Mouse (Mus musculus) cortical plate, adult 2 months (tissue): ENCODE measurements around the gene Atp6v0a4. TPM values are rescaled to one million over a fixed set of nuclear protein-coding genes. Genes with fewer than 3 reads are reported as not detected.

Experiments
- H3K27ac ChIP-seq: fragments of 200-500 bp; 2 replicates; pipeline ENCODE4 v1.5.1; 2012; ENCODE audit warnings: low read length, control low read depth, inconsistent platforms; ENCODE audit not compliant: insufficient read depth
- H3K4me1 ChIP-seq: fragments of 200-500 bp; 2 replicates; pipeline ENCODE4 v1.6.1; 2011; ENCODE audit warnings: low read length; ENCODE audit not compliant: control insufficient read depth, insufficient read depth
- H3K4me3 ChIP-seq: fragments of 200-500 bp; 2 replicates; pipeline ENCODE4 v1.5.1; 2011; ENCODE audit warnings: mild to moderate bottlenecking, low read length, control low read depth; ENCODE audit not compliant: insufficient read depth
- CTCF ChIP-seq: fragments of 200-500 bp; IDR thresholded peaks from 2 replicates; pipeline ENCODE4 v1.5.1; 2011; ENCODE audit warnings: mild to moderate bottlenecking, control low read depth, low read length; ENCODE audit not compliant: insufficient read depth; ENCODE audit errors: extremely low read depth
- POLR2A ChIP-seq: fragments of 200-500 bp; IDR thresholded peaks from 2 replicates; pipeline ENCODE4 v1.6.1; 2011; ENCODE audit warnings: mild to moderate bottlenecking, low read length, control low read depth; ENCODE audit not compliant: insufficient read depth; ENCODE audit errors: extremely low read depth
- polyA plus RNA-seq: library from polyadenylated mRNA; depleted of rRNA; stranded (reverse); fragments of >200 nt; gene quantifications from 2 replicates; pipeline ENCODE4 v1.2.3, GENCODE M21; 2012; rRNA removed

Atp6v0a4 gene
- polyA plus RNA-seq, 1 experiment, result 0.15 TPM

DNA sequence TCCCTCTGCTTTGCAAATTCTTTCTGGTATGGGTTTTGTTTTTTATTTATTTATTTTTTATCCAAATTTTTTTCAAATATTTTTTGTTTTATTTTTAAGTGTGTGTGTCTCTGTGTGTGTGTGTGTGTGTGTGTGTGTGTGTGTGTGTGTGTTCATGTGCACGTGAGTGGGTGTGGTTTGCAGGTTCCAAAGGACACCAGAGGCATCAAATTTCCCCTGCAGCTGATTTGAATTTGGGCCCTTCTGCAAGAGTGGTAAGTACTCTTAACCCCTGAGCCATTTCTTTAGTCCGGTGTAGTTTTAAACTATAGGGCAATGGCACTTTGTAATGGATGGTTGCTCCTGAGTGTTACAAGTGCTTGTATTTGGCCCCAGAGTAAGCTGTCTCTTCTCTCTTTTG, 96.2 kb downstream of the Atp6v0a4 start:
- Histone ChIP-seq H3K4me1 (no peaks in the 10 kb centered on the region; the same call in 1 of the 2 replicates), H3K27ac (no peak overlapping the region), H3K4me3 (no peak overlapping the region)
- no peak for TF ChIP-seq CTCF
- TF ChIP-seq POLR2A, result no peak

DNA sequence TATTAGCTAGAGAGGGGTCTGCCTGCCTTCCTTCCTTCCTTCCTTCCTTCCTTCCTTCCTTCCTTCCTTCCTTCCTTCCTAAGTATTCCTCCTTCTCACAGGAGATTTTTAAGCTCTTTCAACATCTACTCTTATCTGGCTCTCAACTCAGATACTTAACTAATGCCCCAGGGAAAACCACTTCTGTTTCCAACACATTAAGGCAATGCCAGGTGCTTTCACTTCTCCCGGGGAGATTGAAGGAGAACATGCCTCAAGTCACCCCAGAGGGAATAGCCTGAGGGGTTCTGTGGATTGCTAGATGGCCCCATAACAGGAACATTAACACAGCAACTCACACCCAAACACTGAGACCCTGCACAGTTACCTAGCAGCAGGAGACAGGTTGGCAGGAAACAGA, 96.6 kb downstream of the Atp6v0a4 start:
- no peak for TF ChIP-seq CTCF
- no peak for TF ChIP-seq POLR2A
- Histone ChIP-seq H3K4me1 (no peaks in the 10 kb centered on the region; the same call in 1 of the 2 replicates), H3K4me3 (no peak overlapping the region), H3K27ac (no peak overlapping the region)

DNA sequence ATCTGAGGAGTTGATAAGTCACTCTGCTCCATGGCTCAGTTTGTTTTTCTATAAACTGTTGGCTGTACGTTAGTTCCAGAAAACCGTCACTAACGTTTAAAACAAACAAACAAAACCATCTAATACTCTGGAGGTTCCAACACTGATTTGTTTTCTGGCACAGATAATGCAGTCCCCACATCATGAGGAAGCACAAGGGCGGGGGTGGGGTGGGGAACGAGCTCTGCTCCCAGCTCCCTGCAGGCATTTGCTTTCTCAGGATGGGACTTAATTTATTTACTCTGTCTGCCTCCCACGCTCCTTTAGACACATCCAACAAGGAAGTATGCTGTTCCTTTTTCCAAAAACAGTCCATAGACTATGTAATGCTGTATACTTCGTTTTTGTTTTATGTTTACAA, 101.1 kb downstream of the Atp6v0a4 start:
- TF ChIP-seq CTCF, result no peak
- no peak for TF ChIP-seq POLR2A
- no peak overlapping the region for H3K27ac ChIP-seq
- H3K4me3 ChIP-seq, result no peak overlapping the region
- H3K4me1 ChIP-seq, result no peaks in the 10 kb centered on the region

DNA sequence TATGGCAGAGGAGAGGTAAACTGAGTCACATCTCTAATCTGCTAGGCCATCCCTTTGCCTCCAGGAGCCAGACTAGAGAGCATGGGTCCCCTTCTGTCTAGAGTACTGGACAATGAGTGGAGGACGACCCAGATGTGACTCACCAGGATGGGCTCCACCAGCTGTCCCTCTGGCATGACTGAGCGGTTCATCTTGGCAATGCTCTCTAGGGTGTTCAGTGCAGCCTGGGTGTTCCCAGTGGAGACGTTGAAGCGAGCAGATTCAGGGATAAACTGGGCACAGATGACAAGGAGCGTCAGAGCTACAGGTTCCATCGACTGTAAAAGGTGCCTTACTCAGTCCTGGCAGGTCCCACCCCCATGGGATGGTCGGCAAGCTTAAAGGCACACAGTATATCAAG, 103.0 kb downstream of the Atp6v0a4 start:
- H3K4me3 ChIP-seq, result no peak overlapping the region
- H3K27ac ChIP-seq, result no peak overlapping the region
- H3K4me1 ChIP-seq, result no peaks in the 10 kb centered on the region
- TF ChIP-seq POLR2A, result no peak
- no peak for TF ChIP-seq CTCF

DNA sequence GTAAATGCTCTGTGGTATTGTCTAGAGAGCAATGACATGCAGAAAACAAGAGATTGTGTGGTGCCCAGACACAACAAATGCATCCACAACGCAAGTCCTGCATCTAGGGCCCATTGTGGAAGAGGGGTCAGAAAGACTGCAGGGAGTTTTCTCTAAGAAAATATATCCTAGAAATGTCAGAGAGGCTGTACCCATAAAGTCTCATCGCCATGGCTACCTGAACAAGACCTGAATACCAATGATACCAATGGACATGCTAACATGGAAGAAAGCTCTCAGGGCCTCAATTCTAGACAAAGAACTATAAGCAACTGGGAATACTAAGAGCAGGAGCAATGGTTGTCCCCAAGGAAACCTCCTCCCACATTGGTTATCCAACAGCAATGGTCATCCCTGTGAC, 111.6 kb downstream of the Atp6v0a4 start:
- TF ChIP-seq POLR2A (no peak), CTCF (no peak)
- H3K27ac ChIP-seq, result no peak overlapping the region
- no peak overlapping the region for H3K4me3 ChIP-seq
- H3K4me1 ChIP-seq, result no peaks in the 10 kb centered on the region

DNA sequence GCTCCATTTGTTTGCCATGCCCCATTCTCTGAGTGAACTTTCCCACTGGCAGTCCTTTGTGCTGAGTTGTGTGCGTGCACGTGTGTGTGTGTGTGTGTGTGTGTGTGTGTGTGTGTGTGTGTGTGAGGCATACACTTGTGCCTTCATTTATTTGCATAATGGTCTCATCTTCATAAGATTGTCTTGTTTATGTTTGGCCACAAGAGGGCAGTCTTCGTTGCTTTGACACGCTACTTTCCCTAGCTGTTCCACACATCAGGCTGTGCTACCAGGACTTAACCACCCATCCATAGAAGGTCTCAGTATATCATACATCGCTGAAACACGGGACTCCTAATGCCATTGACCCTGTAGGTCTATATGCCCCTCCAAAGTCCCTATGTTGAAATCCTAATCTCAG, 116.9 kb downstream of the Atp6v0a4 start:
- H3K4me1 ChIP-seq, result no peaks in the 10 kb centered on the region
- H3K27ac ChIP-seq, result no peak overlapping the region
- peak; percentile 77 for TF ChIP-seq CTCF
- no peak for TF ChIP-seq POLR2A
- H3K4me3 ChIP-seq, result no peak overlapping the region

Other genes starting within 250 kb of the Atp6v0a4 start
- not detected in 2 replicates for gene Svopl, start 77.6 kb downstream of the Atp6v0a4 start, polyA plus RNA-seq
- not detected in 2 replicates for gene Tmem213, start 15.3 kb downstream of the Atp6v0a4 start, polyA plus RNA-seq
- 19.5 and 20.4 TPM in 2 replicates for gene D630045J12Rik, start 129.4 kb upstream of the Atp6v0a4 start, polyA plus RNA-seq
- 3.3 and 3.4 TPM in 2 replicates for gene Zc3hav1l, start 174.7 kb upstream of the Atp6v0a4 start, polyA plus RNA-seq
- 3.3 and 3.5 TPM in 2 replicates for gene Zc3hav1, start 230.0 kb upstream of the Atp6v0a4 start, polyA plus RNA-seq